Mouse (Mus musculus): ENCODE results near the gene Coa5.
A peak's percentile ranks its signal among the peaks of the same experiment; 100 is the strongest.

GRCm38 (mm10) chr1:37466322-37466995 lies 36.6 kb upstream of the Coa5 start:
- peak; percentile 38 for TF ChIP-seq CTCF (IDR thresholded peaks at IDR 0.05)
- TF ChIP-seq EP300 (IDR thresholded peaks at IDR 0.05): no peak
